Mouse (Mus musculus): ENCODE results near the gene Psmb2. TPM values are rescaled to one million over a fixed set of nuclear protein-coding genes. Genes with fewer than 3 reads are reported as not detected.

The Psmb2 gene
- 522 and 542 TPM in 2 replicates for polyA plus RNA-seq (2014; fragmentation: Nextera tagmentation; extraction: Ambion mirVana)

DNA sequence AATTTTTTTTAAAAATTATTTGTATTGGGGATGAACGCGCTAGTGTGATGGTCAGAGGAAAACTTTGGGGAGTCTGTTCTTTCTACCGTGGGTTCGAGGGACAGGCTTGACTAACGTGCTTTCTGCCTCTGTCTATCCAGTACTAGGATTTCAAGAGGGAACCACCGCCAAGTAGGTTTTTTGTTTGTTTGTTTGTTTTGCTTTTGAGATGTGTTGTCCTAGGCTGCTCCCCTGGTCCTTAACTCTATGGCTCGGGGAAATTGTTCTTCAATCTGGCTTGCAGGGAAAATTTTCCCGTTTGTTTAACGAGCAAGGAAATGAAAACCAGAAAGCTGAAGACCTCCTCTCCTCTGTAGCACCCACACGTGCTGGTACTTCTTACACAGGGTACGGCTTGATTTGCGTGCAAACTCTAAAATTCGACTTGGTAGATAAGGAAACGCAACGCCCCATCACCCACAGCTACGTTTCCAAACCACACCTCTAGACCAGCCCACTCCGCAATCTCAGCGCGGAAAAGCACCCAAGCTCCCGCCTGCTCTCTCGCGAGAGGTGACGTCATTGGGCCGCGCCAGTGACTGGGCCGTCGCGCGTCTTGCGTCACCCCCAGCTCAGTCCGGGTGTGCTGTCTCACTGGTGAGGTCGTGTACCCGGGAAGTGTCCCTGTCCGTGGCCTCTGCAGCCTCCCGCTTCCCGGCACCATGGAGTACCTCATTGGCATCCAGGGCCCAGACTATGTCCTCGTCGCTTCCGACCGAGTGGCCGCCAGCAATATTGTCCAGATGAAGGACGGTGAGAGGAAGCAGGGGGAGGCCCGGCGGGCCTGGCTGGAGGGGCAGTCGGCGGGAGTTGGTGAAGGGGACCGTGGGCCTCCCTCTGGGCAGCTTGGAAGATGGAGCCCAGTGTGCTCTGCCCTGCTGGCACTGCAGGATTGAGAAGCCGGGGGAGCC, at the start of gene Psmb2:
Gene Psmb2 (plus strand): TSS at position 577 of the 950 bp plus-strand sequence.
- no peaks in the 10 kb centered on the region for H3K36me3 ChIP-seq (ENCODE audit: control insufficient read depth, insufficient read depth, low read length)
- WGBS: 3% methylated on average over 48 of the region's 48 CpGs
- peak within 1 kb of the TSS; percentile 98 for H3K9ac ChIP-seq (ENCODE audit: low read length)
- peak; percentile 98 for ATAC-seq (replicated peaks; ENCODE audit: low FRiP score, low TSS enrichment, low read depth)
- H3K27ac ChIP-seq (ENCODE audit: low read depth): peak within 1 kb of the TSS; percentile 67
- peak; percentile 100 for DNase-seq (ENCODE audit: low spot score)
- peak within 1 kb of the TSS; percentile 81 for H3K4me2 ChIP-seq (ENCODE audit: low read length)
- no peaks in the 10 kb centered on the region for H3K27me3 ChIP-seq (replicated peaks; ENCODE audit: control insufficient read depth, insufficient read depth, low read length)
- 0 out of 2 replicates have a peak, but pooled peaks cover 7% of the 10 kb centered on the region for H3K4me1 ChIP-seq (replicated peaks; ENCODE audit: control insufficient read depth, insufficient read depth, low read length)
- H3K4me3 ChIP-seq (ENCODE audit: low read depth, low read length): peak within 1 kb of the TSS; percentile 95
- no peaks in the 10 kb centered on the region for H3K9me3 ChIP-seq (ENCODE audit: control insufficient read depth, low read length)

DNA sequence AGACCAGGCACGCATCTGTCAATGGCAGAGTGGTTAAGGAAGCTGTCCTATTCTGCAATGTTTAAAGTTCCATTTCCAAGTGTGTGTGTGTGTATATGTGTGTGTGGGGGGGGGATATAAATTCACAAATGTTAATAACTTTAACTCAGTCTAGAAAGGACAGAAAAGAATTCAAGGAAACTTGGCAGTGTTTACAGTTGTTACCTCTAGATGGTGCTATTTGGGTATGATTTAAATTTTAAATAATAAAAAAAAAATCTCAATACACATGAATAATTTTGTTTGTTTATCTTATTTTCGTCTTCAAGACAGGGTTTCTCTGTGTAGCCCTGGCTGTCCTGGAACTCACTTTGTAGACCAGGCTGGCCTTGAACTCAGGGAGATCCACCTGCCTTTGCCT, 45.5 kb upstream of the Psmb2 start:
- no peaks in the 10 kb centered on the region for H3K9me3 ChIP-seq (ENCODE audit: control insufficient read depth, low read length)
- DNase-seq (ENCODE audit: low spot score): no peak
- 0 out of 2 replicates have a peak, but pooled peaks cover 3% of the 10 kb centered on the region for H3K27me3 ChIP-seq (replicated peaks; ENCODE audit: control insufficient read depth, insufficient read depth, low read length)
- no peak overlapping the region for H3K4me2 ChIP-seq (ENCODE audit: low read length)
- no peak overlapping the region for H3K27ac ChIP-seq (ENCODE audit: low read depth)
- ATAC-seq (replicated peaks; ENCODE audit: low FRiP score, low TSS enrichment, low read depth): no peak
- no peaks in the 10 kb centered on the region for H3K36me3 ChIP-seq (ENCODE audit: control insufficient read depth, insufficient read depth, low read length)
- no peak overlapping the region for H3K4me3 ChIP-seq (ENCODE audit: low read depth, low read length)
- no peak overlapping the region for H3K9ac ChIP-seq (ENCODE audit: low read length)
- 41% methylated on average over 2 of the region's 2 CpGs for WGBS
- 0 out of 2 replicates have a peak, but pooled peaks cover 4% of the 10 kb centered on the region for H3K4me1 ChIP-seq (replicated peaks; ENCODE audit: control insufficient read depth, insufficient read depth, low read length)

DNA sequence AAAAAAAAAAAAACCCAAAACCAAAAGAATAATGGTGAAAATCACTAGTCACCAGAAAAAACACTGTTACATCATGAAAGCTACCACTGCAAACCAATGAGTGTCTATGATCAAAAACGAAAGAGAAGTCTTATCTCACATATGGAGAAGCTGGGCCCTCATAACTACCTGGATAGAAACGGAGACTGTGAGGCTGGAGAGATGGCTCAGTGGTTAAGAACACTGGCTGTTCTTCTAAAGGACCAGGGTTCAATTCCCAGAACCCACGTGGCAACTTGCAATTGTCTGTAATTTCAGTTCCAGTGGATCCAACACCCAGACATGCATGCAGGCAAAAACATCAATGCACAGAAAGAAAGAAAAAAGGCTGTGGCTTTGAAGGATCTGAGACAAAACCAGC, 44.8 kb upstream of the Psmb2 start:
- Histone ChIP-seq H3K9me3 (ENCODE audit: control insufficient read depth, low read length) (no peaks in the 10 kb centered on the region), H3K4me1 (replicated peaks; ENCODE audit: control insufficient read depth, insufficient read depth, low read length) (no peaks in the 10 kb centered on the region), H3K4me2 (ENCODE audit: low read length) (no peak overlapping the region), H3K27ac (ENCODE audit: low read depth) (no peak overlapping the region), H3K36me3 (ENCODE audit: control insufficient read depth, insufficient read depth, low read length) (no peaks in the 10 kb centered on the region), H3K27me3 (replicated peaks; ENCODE audit: control insufficient read depth, insufficient read depth, low read length) (0 out of 2 replicates have a peak, but pooled peaks cover 3% of the 10 kb centered on the region), H3K4me3 (ENCODE audit: low read depth, low read length) (no peak overlapping the region), H3K9ac (ENCODE audit: low read length) (no peak overlapping the region)
- DNase-seq (ENCODE audit: low spot score) (no peak), ATAC-seq (replicated peaks; ENCODE audit: low FRiP score, low TSS enrichment, low read depth) (no peak)
- WGBS: 69% methylated on average over 3 of the region's 3 CpGs

DNA sequence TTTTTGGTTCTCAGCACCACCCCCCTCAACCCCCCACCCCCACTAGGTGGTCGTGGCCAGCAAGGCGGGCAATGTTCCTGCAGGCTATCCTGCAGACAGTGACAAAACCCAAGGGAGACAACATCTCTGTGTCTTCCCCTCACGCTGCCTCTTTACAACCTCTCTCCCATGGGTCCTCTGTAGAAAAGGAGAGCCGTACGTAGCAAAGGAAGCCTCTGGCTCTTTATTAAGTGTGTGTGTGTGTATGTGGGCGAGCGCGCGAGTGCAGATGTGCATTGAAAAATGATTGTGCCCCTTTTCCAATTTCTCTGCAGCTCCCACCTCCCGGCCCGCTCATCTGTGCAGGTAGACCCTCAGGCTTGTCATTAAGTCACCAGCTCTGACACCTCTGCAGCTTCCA, 41.1 kb upstream of the Psmb2 start:
- H3K4me1 ChIP-seq (replicated peaks; ENCODE audit: control insufficient read depth, insufficient read depth, low read length): no peaks in the 10 kb centered on the region
- no peak overlapping the region for H3K27ac ChIP-seq (ENCODE audit: low read depth)
- no peak overlapping the region for H3K4me2 ChIP-seq (ENCODE audit: low read length)
- DNase-seq (ENCODE audit: low spot score) (no peak), ATAC-seq (replicated peaks; ENCODE audit: low FRiP score, low TSS enrichment, low read depth) (no peak)
- H3K9me3 ChIP-seq (ENCODE audit: control insufficient read depth, low read length): no peaks in the 10 kb centered on the region
- no peaks in the 10 kb centered on the region for H3K36me3 ChIP-seq (ENCODE audit: control insufficient read depth, insufficient read depth, low read length)
- no peak overlapping the region for H3K9ac ChIP-seq (ENCODE audit: low read length)
- H3K27me3 ChIP-seq (replicated peaks; ENCODE audit: control insufficient read depth, insufficient read depth, low read length): 0 out of 2 replicates have a peak, but pooled peaks cover 3% of the 10 kb centered on the region
- WGBS: 26% methylated on average over 11 of the region's 11 CpGs
- H3K4me3 ChIP-seq (ENCODE audit: low read depth, low read length): no peak overlapping the region

DNA sequence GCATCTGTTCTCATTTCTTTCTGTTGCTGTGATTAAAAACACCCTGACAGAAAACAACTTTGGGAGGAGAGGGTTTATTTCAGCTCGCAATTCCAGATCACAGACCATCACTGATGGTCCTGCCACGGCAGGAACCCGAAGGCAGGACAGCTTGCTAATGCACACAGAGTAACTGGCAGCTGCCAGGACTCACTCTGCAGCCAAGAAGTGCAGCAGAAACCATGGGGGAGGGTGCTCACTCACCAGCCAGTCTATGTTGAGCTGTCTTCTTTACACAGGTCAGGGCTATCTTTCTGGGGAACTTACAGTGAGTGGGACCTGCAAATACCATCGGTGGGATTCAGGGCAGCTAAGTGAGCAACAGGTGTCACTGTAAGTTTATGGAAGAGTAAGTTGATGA, 40.0 kb upstream of the Psmb2 start:
- Histone ChIP-seq H3K4me2 (ENCODE audit: low read length) (no peak overlapping the region), H3K4me1 (replicated peaks; ENCODE audit: control insufficient read depth, insufficient read depth, low read length) (no peaks in the 10 kb centered on the region)

DNA sequence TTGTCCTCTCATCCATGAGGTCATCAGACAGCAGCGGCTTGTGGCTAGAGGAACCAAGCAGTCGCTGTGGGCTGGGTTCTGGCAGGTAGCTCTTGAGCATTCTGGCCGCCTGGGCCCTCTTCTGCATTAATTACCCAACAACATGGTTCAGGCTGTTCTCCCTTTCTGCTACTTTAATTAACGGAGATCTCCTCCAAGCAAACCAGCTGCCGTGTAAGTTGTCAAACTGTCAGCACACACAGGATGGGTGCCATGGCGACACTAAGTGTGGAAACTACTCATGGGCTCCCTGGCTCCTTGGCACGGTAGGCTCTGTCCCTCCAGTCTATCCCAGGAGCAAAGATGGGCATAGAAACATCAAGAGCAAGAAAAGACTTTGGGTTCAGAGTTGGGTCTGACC, 38.1 kb upstream of the Psmb2 start:
- 62% methylated on average over 7 of the region's 7 CpGs for WGBS

More for the DNA sequence above, 40.0 kb upstream of the Psmb2 start:
- Histone ChIP-seq H3K27me3 (replicated peaks; ENCODE audit: control insufficient read depth, insufficient read depth, low read length) (0 out of 2 replicates have a peak, but pooled peaks cover 3% of the 10 kb centered on the region), H3K27ac (ENCODE audit: low read depth) (no peak overlapping the region), H3K36me3 (ENCODE audit: control insufficient read depth, insufficient read depth, low read length) (no peaks in the 10 kb centered on the region), H3K4me3 (ENCODE audit: low read depth, low read length) (no peak overlapping the region), H3K9ac (ENCODE audit: low read length) (no peak overlapping the region), H3K9me3 (ENCODE audit: control insufficient read depth, low read length) (no peaks in the 10 kb centered on the region)
- no peak for DNase-seq (ENCODE audit: low spot score)
- WGBS: 66% methylated on average over 4 of the region's 4 CpGs
- ATAC-seq (replicated peaks; ENCODE audit: low FRiP score, low TSS enrichment, low read depth): no peak

DNA sequence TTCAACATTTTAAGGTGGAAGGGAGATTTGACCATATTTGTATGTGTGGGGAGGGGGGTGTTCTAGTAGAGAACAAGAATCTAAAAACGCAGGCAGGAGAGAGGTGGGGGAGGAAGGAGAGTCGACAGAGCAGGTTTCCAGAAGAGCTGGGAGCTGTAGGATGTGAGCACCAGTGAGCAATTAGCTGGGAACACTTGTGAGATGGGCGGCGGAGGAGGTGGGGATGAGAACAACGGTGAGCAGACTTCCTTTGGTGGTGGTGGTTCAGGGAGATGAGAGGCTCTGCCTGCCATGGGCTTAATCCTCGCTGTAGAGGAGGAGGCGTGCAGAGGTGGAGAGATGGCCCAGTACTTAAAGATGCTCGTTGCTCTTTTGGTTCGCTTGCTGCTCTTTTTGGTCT, 35.5 kb upstream of the Psmb2 start:
- no peaks in the 10 kb centered on the region for H3K36me3 ChIP-seq (ENCODE audit: control insufficient read depth, insufficient read depth, low read length)
- WGBS: 33% methylated on average over 9 of the region's 9 CpGs
- H3K27me3 ChIP-seq (replicated peaks; ENCODE audit: control insufficient read depth, insufficient read depth, low read length): no peaks in the 10 kb centered on the region

More for the DNA sequence above, 38.1 kb upstream of the Psmb2 start:
- 0 out of 2 replicates have a peak, but pooled peaks cover 3% of the 10 kb centered on the region for H3K27me3 ChIP-seq (replicated peaks; ENCODE audit: control insufficient read depth, insufficient read depth, low read length)
- no peak overlapping the region for H3K27ac ChIP-seq (ENCODE audit: low read depth)
- DNase-seq (ENCODE audit: low spot score): no peak
- no peaks in the 10 kb centered on the region for H3K36me3 ChIP-seq (ENCODE audit: control insufficient read depth, insufficient read depth, low read length)
- ATAC-seq (replicated peaks; ENCODE audit: low FRiP score, low TSS enrichment, low read depth): no peak
- no peak overlapping the region for H3K4me3 ChIP-seq (ENCODE audit: low read depth, low read length)
- no peaks in the 10 kb centered on the region for H3K4me1 ChIP-seq (replicated peaks; ENCODE audit: control insufficient read depth, insufficient read depth, low read length)
- H3K9me3 ChIP-seq (ENCODE audit: control insufficient read depth, low read length): no peaks in the 10 kb centered on the region
- no peak overlapping the region for H3K9ac ChIP-seq (ENCODE audit: low read length)
- H3K4me2 ChIP-seq (ENCODE audit: low read length): no peak overlapping the region

DNA sequence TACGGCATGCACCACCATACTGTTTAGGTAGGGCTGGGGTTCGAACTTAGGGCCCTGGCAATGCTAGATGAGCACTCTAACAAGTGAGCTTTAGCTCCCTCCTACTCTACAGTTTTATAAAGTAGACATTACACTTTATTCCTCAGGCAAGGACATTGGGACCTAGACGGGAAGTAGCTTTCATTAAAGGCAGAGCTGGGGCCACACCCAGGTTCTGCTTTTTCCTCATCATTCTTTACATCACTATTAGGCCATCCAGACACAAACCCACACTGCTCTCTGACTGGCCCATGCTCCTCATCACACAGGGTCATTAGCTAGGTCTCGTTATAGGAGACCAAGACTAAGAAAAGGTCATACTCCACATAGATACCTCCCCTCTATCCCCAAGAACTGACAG, 33.6 kb upstream of the Psmb2 start:
- Histone ChIP-seq H3K4me1 (replicated peaks; ENCODE audit: control insufficient read depth, insufficient read depth, low read length) (no peaks in the 10 kb centered on the region), H3K9ac (ENCODE audit: low read length) (no peak overlapping the region), H3K4me2 (ENCODE audit: low read length) (no peak overlapping the region), H3K9me3 (ENCODE audit: control insufficient read depth, low read length) (no peaks in the 10 kb centered on the region), H3K4me3 (ENCODE audit: low read depth, low read length) (no peak overlapping the region), H3K27ac (ENCODE audit: low read depth) (no peak overlapping the region), H3K27me3 (replicated peaks; ENCODE audit: control insufficient read depth, insufficient read depth, low read length) (no peaks in the 10 kb centered on the region; the same call in 1 of the 2 replicates), H3K36me3 (ENCODE audit: control insufficient read depth, insufficient read depth, low read length) (no peaks in the 10 kb centered on the region)
- WGBS: 67% methylated on average over 4 of the region's 4 CpGs
- ATAC-seq (replicated peaks; ENCODE audit: low FRiP score, low TSS enrichment, low read depth): no peak
- DNase-seq (ENCODE audit: low spot score): no peak

More for the DNA sequence above, 35.5 kb upstream of the Psmb2 start:
- no peaks in the 10 kb centered on the region for H3K9me3 ChIP-seq (ENCODE audit: control insufficient read depth, low read length)
- H3K4me2 ChIP-seq (ENCODE audit: low read length): no peak overlapping the region
- no peak for ATAC-seq (replicated peaks; ENCODE audit: low FRiP score, low TSS enrichment, low read depth)
- H3K4me1 ChIP-seq (replicated peaks; ENCODE audit: control insufficient read depth, insufficient read depth, low read length): no peaks in the 10 kb centered on the region
- H3K27ac ChIP-seq (ENCODE audit: low read depth): no peak overlapping the region
- no peak overlapping the region for H3K4me3 ChIP-seq (ENCODE audit: low read depth, low read length)
- H3K9ac ChIP-seq (ENCODE audit: low read length): no peak overlapping the region
- no peak for DNase-seq (ENCODE audit: low spot score)

All from intestine, embryonic 14.5 days (tissue).